Mouse (Mus musculus) testis, adult 2 months (tissue): ENCODE results near the gene Spata31d1a.

Source experiments
- CTCF ChIP-seq: fragments of 200-500 bp; IDR thresholded peaks from 2 replicates; pipeline ENCODE4 v1.5.1; 2012; ENCODE audit warnings: low read depth, mild to moderate bottlenecking, inconsistent platforms, low read length, moderate library complexity; ENCODE audit not compliant: control insufficient read depth, insufficient read depth, insufficient replicate concordance
- POLR2A ChIP-seq: fragments of 200-500 bp; IDR thresholded peaks from 2 replicates; pipeline ENCODE4 v1.6.1; 2012; ENCODE audit warnings: low read depth, mild to moderate bottlenecking, inconsistent platforms, low read length, moderate library complexity; ENCODE audit not compliant: control insufficient read depth

- TF ChIP-seq POLR2A, result no peak
- no peak for TF ChIP-seq CTCF
Measured at GRCm38 (mm10) chr13:59656975-59657388, 53.1 kb downstream of the Spata31d1a start.
